Mouse (Mus musculus): Measurements from ENCODE around the gene Rapgef1.
"Not testable (repeated sequence)": the region's sequence is repeated elsewhere in the genome, so short reads cannot be mapped to it uniquely, and the experiment has no call there.

Rapgef1 gene

GRCm38 (mm10) chr2:29741207-29741606 is 121.7 kb downstream of the Rapgef1 start:
- no peak for DNase-seq (ENCODE audit: low spot score)

GRCm38 (mm10) chr2:29744256-29744655 is 124.7 kb downstream of the Rapgef1 start:
- DNase-seq (ENCODE audit: low spot score): no peak

GRCm38 (mm10) chr2:29747188-29747782 is 127.8 kb downstream of the Rapgef1 start:
- no peak for DNase-seq (ENCODE audit: low spot score)

GRCm38 (mm10) chr2:29747852-29748251 is 128.3 kb downstream of the Rapgef1 start:
- DNase-seq (ENCODE audit: low spot score): no peak

GRCm38 (mm10) chr2:29748499-29748898 is 129.0 kb downstream of the Rapgef1 start:
- no peak for DNase-seq (ENCODE audit: low spot score)

- no peak for DNase-seq (ENCODE audit: low spot score)
Observed at GRCm38 (mm10) chr2:29751497-29751896, 132.0 kb downstream of the Rapgef1 start, which contains the start of gene Gm13420. TSS of gene Gm13420 (minus strand) at chr2:29751685.

- DNase-seq (ENCODE audit: low spot score): no peak
Observed at GRCm38 (mm10) chr2:29752397-29752796, 132.9 kb downstream of the Rapgef1 start.

- no peak for DNase-seq (ENCODE audit: low spot score)
Observed at GRCm38 (mm10) chr2:29755693-29756092, 136.2 kb downstream of the Rapgef1 start.

- peak; percentile 53 for DNase-seq (ENCODE audit: low spot score)
Observed at GRCm38 (mm10) chr2:29764831-29765230, 145.3 kb downstream of the Rapgef1 start.

- DNase-seq (ENCODE audit: low spot score): no peak
Observed at GRCm38 (mm10) chr2:29767976-29768709, 148.6 kb downstream of the Rapgef1 start.

GRCm38 (mm10) chr2:29768901-29769300 is 149.4 kb downstream of the Rapgef1 start:
- DNase-seq (ENCODE audit: low spot score): no peak

GRCm38 (mm10) chr2:29770162-29770561 is 150.6 kb downstream of the Rapgef1 start:
- no peak for DNase-seq (ENCODE audit: low spot score)

- DNase-seq (ENCODE audit: low spot score): no peak
Observed at GRCm38 (mm10) chr2:29771611-29772461, 152.3 kb downstream of the Rapgef1 start.

GRCm38 (mm10) chr2:29773323-29773722 is 153.8 kb downstream of the Rapgef1 start:
- DNase-seq (ENCODE audit: low spot score): no peak

GRCm38 (mm10) chr2:29781256-29781655 is 161.7 kb downstream of the Rapgef1 start:
- DNase-seq (ENCODE audit: low spot score): not testable (repeated sequence)

- no peak for DNase-seq (ENCODE audit: low spot score)
Observed at GRCm38 (mm10) chr2:29784290-29784689, 164.8 kb downstream of the Rapgef1 start.

- peak; percentile 83 for DNase-seq (ENCODE audit: low spot score)
Observed at GRCm38 (mm10) chr2:29787104-29787917, 167.8 kb downstream of the Rapgef1 start, which contains the start of gene Coq4. TSS of gene Coq4 (plus strand) at chr2:29787493.

GRCm38 (mm10) chr2:29787937-29788681 is 168.6 kb downstream of the Rapgef1 start, which contains the start of gene Trub2:
TSS of gene Trub2 (minus strand) at chr2:29788502.
- DNase-seq (ENCODE audit: low spot score): peak; percentile 68

Data from ovary, postnatal 14 days (tissue).